Mouse (Mus musculus) spleen, embryonic (tissue): ENCODE data around the gene Myt1l.

Experiments used
- CTCF ChIA-PET: fragments of 350-600 bp; sonication (Branson Sonifier 250); formaldehyde crosslinking; loops from one replicate; lab custom pipeline; 2022; lab: Charles Lee

Myt1l gene

GRCm38 (mm10) chr12:29954464-29954863 lies 426.3 kb downstream of the Myt1l start:
- CTCF ChIA-PET = no interaction called here

GRCm38 (mm10) chr12:29956969-29957368 lies 428.8 kb downstream of the Myt1l start:
- CTCF ChIA-PET = no interaction called here

- CTCF ChIA-PET = no interaction called here
Measured at GRCm38 (mm10) chr12:29958637-29959036, 430.5 kb downstream of the Myt1l start.

- CTCF ChIA-PET = no interaction called here
Measured at GRCm38 (mm10) chr12:29961041-29961440, 432.9 kb downstream of the Myt1l start.

- CTCF ChIA-PET = no interaction called here
Measured at GRCm38 (mm10) chr12:29965016-29965415, 436.8 kb downstream of the Myt1l start.

GRCm38 (mm10) chr12:29971795-29972464 lies 443.7 kb downstream of the Myt1l start:
- CTCF ChIA-PET = no interaction called here

- CTCF ChIA-PET = no interaction called here
Measured at GRCm38 (mm10) chr12:29972533-29972932, 444.3 kb downstream of the Myt1l start.
